Mouse (Mus musculus) kidney, adult 2 months (tissue): ENCODE data around the gene Cst12. TPM values are rescaled to one million over a fixed set of nuclear protein-coding genes. Genes with fewer than 3 reads are reported as not detected.
"Not testable (repeated sequence)": the region's sequence is repeated elsewhere in the genome, so short reads cannot be mapped to it uniquely, and the experiment has no call there.

Experiments
- DNase-seq: peaks from one replicate; pipeline ENCODE4 v3.0.0; 2021
- H3K27ac ChIP-seq: fragments of 200-500 bp; 2 replicates; pipeline ENCODE4 v1.5.1; 2012; ENCODE audit warnings: low read depth, low read length, control low read depth, inconsistent platforms; ENCODE audit not compliant: insufficient read depth
- H3K27me3 ChIP-seq: fragments of 200-500 bp; replicated peaks from 2 replicates; pipeline ENCODE4 v1.6.1; 2012; ENCODE audit warnings: mild to moderate bottlenecking, moderate library complexity, low read length, inconsistent platforms; ENCODE audit not compliant: control insufficient read depth, insufficient read depth
- H3K36me3 ChIP-seq: fragments of 200-500 bp; 2 replicates; pipeline ENCODE4 v1.6.1; 2012; ENCODE audit warnings: mild to moderate bottlenecking, moderate library complexity, low read length, inconsistent platforms; ENCODE audit not compliant: control insufficient read depth, insufficient read depth
- H3K4me1 ChIP-seq: fragments of 200-500 bp; 2 replicates; pipeline ENCODE4 v1.6.1; 2011; ENCODE audit warnings: low read length; ENCODE audit not compliant: control insufficient read depth, insufficient read depth
- H3K4me3 ChIP-seq: fragments of 200-500 bp; 2 replicates; pipeline ENCODE4 v1.5.1; 2011; ENCODE audit warnings: mild to moderate bottlenecking, low read depth, low read length, control low read depth; ENCODE audit not compliant: insufficient read depth
- CTCF ChIP-seq: fragments of 200-500 bp; conservative IDR thresholded peaks from 2 replicates; pipeline ENCODE4 v1.5.1; 2011; ENCODE audit warnings: low read depth, mild to moderate bottlenecking, control low read depth, low read length, moderate library complexity, mixed read lengths; ENCODE audit not compliant: insufficient read depth, insufficient read length
- POLR2A ChIP-seq: fragments of 200-500 bp; IDR thresholded peaks from one replicate; pipeline ENCODE4 v1.6.1; 2011; ENCODE audit warnings: low read depth, low read length, control low read depth
- WGBS: fragments of 180-500 bp; shearing (Covaris S2); methylation state at CpG from one replicate; pipeline ENCODE4 v1.1.7; 2018; 5-methylcytosine and 5-hydroxymethylcytosine counted together
- polyA plus RNA-seq: library from polyadenylated mRNA; depleted of rRNA; stranded (reverse); fragments of >200 nt; gene quantifications from 2 replicates; pipeline ENCODE4 v1.2.3, GENCODE M21; 2012

Gene Cst12
- polyA plus RNA-seq, 1 experiment, result 0.17 TPM

DNA sequence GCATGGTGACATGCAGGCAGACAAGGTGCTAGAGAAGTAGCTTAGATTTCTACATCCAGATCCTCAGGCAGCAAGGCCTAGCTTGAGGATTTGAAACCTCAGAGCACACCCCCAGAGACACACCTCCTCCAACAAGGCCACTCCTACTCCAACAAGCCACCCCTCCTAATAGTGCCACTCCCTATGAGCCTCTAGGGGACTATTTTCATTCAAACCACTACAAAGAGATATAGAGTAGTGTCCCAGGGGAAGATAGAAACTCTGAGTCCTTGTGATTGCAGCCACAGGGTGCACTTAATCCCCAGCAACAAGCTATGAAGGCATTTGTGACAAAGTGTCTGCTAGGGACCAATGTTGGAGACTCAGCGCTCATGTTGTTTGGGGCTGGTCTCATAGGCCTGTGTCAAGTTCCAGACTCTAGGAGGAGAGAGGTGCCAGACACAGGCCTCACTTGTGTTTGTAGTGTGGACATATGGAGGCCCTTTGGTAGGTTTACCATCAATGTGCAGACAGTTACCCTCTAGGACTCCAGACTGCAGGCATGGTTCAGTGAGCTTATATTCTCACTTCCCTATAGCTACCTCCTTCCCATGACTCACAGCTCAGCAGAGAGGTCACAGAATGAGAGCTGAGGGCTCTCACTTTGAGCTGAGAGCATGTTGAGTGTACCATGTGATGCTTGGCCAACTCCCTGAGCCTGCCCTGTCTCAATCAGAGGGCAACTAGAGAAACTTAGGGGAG is 25.3 kb upstream of the Cst12 start:
- Histone ChIP-seq H3K4me3 (no peak overlapping the region), H3K27ac (no peak overlapping the region), H3K4me1 (no peaks in the 10 kb centered on the region), H3K36me3 (no peaks in the 10 kb centered on the region), H3K27me3 (no peaks in the 10 kb centered on the region; the same call in 1 of the 2 replicates)
- whole genome bisulfite sequencing, result 98% methylated on average over 1 of the region's 1 CpGs
- DNase-seq, result no peak
- TF ChIP-seq POLR2A (no peak), CTCF (no peak)

- H3K4me3 ChIP-seq, H3K36me3 ChIP-seq, H3K4me1 ChIP-seq, H3K27me3 ChIP-seq, H3K27ac ChIP-seq, DNase-seq: not testable (repeated sequence)
- 80% methylated on average over 4 of the region's 4 CpGs for WGBS
Measured at GRCm38 (mm10) chr2:148771397-148771796, 17.8 kb upstream of the Cst12 start, which contains the start of gene Cst11. Gene Cst11, minus strand, starts transcription at chr2:148771497.

DNA sequence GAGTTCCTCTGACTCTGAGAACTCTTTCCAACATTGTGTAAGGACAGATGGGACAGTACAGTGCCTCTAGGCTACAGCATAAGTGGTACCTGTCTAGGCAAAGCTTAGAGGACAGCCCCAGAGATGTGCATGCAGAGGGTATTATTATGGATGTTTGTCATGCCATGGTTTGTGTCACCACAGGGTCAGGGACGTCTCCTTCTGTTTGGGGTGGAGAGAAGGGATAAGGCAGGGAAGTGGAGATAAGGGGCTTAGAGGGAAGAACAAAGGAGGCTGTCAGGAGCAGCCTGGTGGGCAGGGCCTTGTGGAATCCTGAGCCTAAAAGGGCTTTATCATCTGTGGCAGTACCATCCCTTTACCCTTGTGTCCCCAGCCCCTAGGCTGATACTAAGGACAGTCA is 7.5 kb upstream of the Cst12 start, which contains the start of gene 8030411F24Rik:
TSS of gene 8030411F24Rik (plus strand) at position 301 of the 400 bp plus-strand sequence.
- Histone ChIP-seq H3K4me3 (no peak within 1 kb of the TSS), H3K27me3 (no peaks in the 10 kb centered on the region), H3K27ac (no peak within 1 kb of the TSS), H3K4me1 (no peaks in the 10 kb centered on the region), H3K36me3 (no peaks in the 10 kb centered on the region)
- 27% methylated on average over 1 of the region's 1 CpGs for WGBS
- TF ChIP-seq POLR2A, result no peak
- no peak for TF ChIP-seq CTCF
- DNase-seq, result no peak

GRCm38 (mm10) chr2:148798485-148798884 is 9.3 kb downstream of the Cst12 start, which contains the start of gene Cst8:
Gene Cst8, plus strand, starts transcription at chr2:148798785.
- Histone ChIP-seq H3K4me1 (no peaks in the 10 kb centered on the region), H3K36me3 (no peaks in the 10 kb centered on the region), H3K4me3 (no peak within 1 kb of the TSS), H3K27me3 (no peaks in the 10 kb centered on the region), H3K27ac (no peak within 1 kb of the TSS)
- no peak for DNase-seq
- 80% methylated on average over 1 of the region's 1 CpGs for WGBS
- TF ChIP-seq CTCF (no peak), POLR2A (no peak)

DNA sequence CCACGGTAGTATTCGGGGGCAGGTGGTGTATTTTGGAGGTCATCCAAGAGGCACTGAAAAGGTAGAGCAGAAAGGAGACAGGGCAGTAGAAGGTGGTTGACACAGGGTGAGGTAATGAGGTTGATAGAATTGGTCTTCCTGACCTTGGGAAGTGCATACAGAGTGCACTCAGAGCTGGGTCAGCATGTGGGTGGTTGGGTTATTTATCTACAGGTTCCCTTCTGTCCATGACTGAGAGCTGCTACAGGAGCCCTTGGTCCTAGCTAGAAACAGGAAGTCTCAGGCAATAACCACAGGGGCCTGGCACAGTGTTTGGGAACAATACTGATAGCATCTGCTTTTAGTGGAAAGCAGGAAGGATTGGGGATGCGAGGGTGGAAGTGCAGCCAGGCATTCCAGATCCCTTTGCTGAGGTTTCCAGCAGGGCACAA is 12.3 kb downstream of the Cst12 start:
- Histone ChIP-seq H3K4me1 (no peaks in the 10 kb centered on the region), H3K27me3 (no peaks in the 10 kb centered on the region), H3K36me3 (no peaks in the 10 kb centered on the region), H3K4me3 (no peak overlapping the region), H3K27ac (no peak overlapping the region)
- DNase-seq, result peak; percentile 21
- no peak for TF ChIP-seq CTCF
- no peak for TF ChIP-seq POLR2A
- 24% methylated on average over 3 of the region's 3 CpGs for WGBS

- Histone ChIP-seq H3K36me3 (no peaks in the 10 kb centered on the region), H3K27me3 (no peaks in the 10 kb centered on the region), H3K4me1 (no peaks in the 10 kb centered on the region; the same call in 1 of the 2 replicates), H3K27ac (no peak overlapping the region), H3K4me3 (no peak overlapping the region)
- TF ChIP-seq POLR2A (no peak), CTCF (no peak)
- peak; percentile 10 for DNase-seq
- WGBS, result 27% methylated on average over 6 of the region's 6 CpGs
Measured at GRCm38 (mm10) chr2:148806696-148807095, 17.5 kb downstream of the Cst12 start.

DNA sequence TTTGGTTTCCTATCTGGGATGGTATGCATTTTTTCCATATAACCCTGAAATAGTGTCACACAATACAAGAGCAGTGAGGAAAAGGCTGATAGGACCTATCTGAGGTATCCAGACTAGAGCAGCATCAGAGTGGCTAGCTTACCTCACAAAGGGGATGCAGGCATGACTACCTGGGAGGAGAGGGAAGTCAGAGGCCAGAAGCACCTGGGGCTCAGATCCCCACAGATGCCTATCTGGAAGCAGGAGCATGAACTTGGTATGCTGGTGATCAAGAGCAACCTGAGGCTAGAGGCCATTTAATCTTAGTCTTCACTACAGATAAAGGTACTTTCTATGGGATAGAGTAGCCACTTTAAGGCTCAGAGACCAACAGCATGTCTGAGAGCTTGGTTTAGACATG is 30.7 kb downstream of the Cst12 start, which contains the start of gene Cst13:
TSS of gene Cst13 (plus strand) at position 173 of the 400 bp plus-strand sequence.
- Histone ChIP-seq H3K4me1 (no peaks in the 10 kb centered on the region), H3K27ac (no peak within 1 kb of the TSS)
- TF ChIP-seq CTCF, result no peak

More for the DNA sequence above, 30.7 kb downstream of the Cst12 start, which contains the start of gene Cst13:
- no peak within 1 kb of the TSS for H3K4me3 ChIP-seq
- H3K36me3 ChIP-seq, result no peaks in the 10 kb centered on the region
- no peaks in the 10 kb centered on the region for H3K27me3 ChIP-seq
- no peak for DNase-seq
